Mouse (Mus musculus) cerebellum, postnatal 10 days (tissue): ENCODE data around the gene Rps6ka5.

Experiments used
- DNase-seq, 2 experiments: peaks; one replicate each; pipeline ENCODE4 v3.0.0; 2021; ENCODE audit warnings: mixed read lengths in 2 of 2

The Rps6ka5 gene

GRCm38 (mm10) chr12:100586601-100587000 lies 140.2 kb downstream of the Rps6ka5 start:
- DNase-seq, result no peak

- peak; percentile 75 to 78 for DNase-seq
These were observed 147.6 kb downstream of the Rps6ka5 start for GRCm38 (mm10) chr12:100579221-100579620.

GRCm38 (mm10) chr12:100578291-100578690 lies 148.5 kb downstream of the Rps6ka5 start:
- peak; percentile 69 to 80 for DNase-seq

GRCm38 (mm10) chr12:100575739-100576138 lies 151.0 kb downstream of the Rps6ka5 start:
- DNase-seq, result no peak

GRCm38 (mm10) chr12:100570522-100571072 lies 156.2 kb downstream of the Rps6ka5 start:
- no peak for DNase-seq

- DNase-seq, result no peak
These were observed 158.0 kb downstream of the Rps6ka5 start for GRCm38 (mm10) chr12:100568831-100569230.

GRCm38 (mm10) chr12:100568105-100568504 lies 158.7 kb downstream of the Rps6ka5 start:
- no peak for DNase-seq

- DNase-seq, result no peak
These were observed 159.2 kb downstream of the Rps6ka5 start for GRCm38 (mm10) chr12:100567627-100568026.

- DNase-seq, result no peak
These were observed 173.1 kb downstream of the Rps6ka5 start for GRCm38 (mm10) chr12:100553675-100554074.

- DNase-seq, result no peak
These were observed 174.8 kb downstream of the Rps6ka5 start for GRCm38 (mm10) chr12:100551972-100552371.

GRCm38 (mm10) chr12:100544194-100544567 lies 182.6 kb downstream of the Rps6ka5 start:
- DNase-seq, result no peak

GRCm38 (mm10) chr12:100543437-100544193 lies 183.2 kb downstream of the Rps6ka5 start:
- DNase-seq, result no peak

- DNase-seq, result no peak
These were observed 184.3 kb downstream of the Rps6ka5 start for GRCm38 (mm10) chr12:100542494-100542893.

GRCm38 (mm10) chr12:100542076-100542475 lies 184.7 kb downstream of the Rps6ka5 start:
- no peak for DNase-seq

- DNase-seq, result no peak
These were observed 187.5 kb downstream of the Rps6ka5 start for GRCm38 (mm10) chr12:100539158-100539714.

GRCm38 (mm10) chr12:100538445-100539157 lies 188.2 kb downstream of the Rps6ka5 start:
- no peak for DNase-seq

GRCm38 (mm10) chr12:100537091-100537490 lies 189.7 kb downstream of the Rps6ka5 start:
- DNase-seq, result no peak

GRCm38 (mm10) chr12:100535028-100535427 lies 191.8 kb downstream of the Rps6ka5 start:
- no peak for DNase-seq

GRCm38 (mm10) chr12:100534028-100534427 lies 192.8 kb downstream of the Rps6ka5 start:
- DNase-seq, result peak in 1 of 2 experiments; percentile 1

GRCm38 (mm10) chr12:100533209-100533608 lies 193.6 kb downstream of the Rps6ka5 start:
- DNase-seq, result no peak

GRCm38 (mm10) chr12:100531740-100532139 lies 195.0 kb downstream of the Rps6ka5 start:
- DNase-seq, result no peak

- no peak for DNase-seq
These were observed 195.9 kb downstream of the Rps6ka5 start for GRCm38 (mm10) chr12:100530871-100531270.

- DNase-seq, result no peak
These were observed 197.1 kb downstream of the Rps6ka5 start for GRCm38 (mm10) chr12:100529651-100530050.
